Mouse (Mus musculus) liver, embryonic 15.5 days (tissue): Measurements from ENCODE around the gene Ncoa5. TPM values are rescaled to one million over a fixed set of nuclear protein-coding genes. Genes with fewer than 3 reads are reported as not detected.

Experiments used
- ATAC-seq: fragments of 200-750 bp; cut with Nextera tagmentation; 2 replicates; pipeline ENCODE4 v1.8.0; 2017; ENCODE audit warnings: moderate number of reproducible peaks, mild to moderate bottlenecking, moderate library complexity; ENCODE audit not compliant: insufficient read depth
- H3K27ac ChIP-seq: fragments of 300-500 bp; sonication (generic); replicated peaks from 2 replicates; pipeline ENCODE4 v1.5.1; 2015; ENCODE audit warnings: mild to moderate bottlenecking, inconsistent platforms
- H3K27me3 ChIP-seq: fragments of 300-500 bp; sonication (generic); 2 replicates; pipeline ENCODE4 v1.6.1; 2015; ENCODE audit warnings: mild to moderate bottlenecking, inconsistent platforms
- H3K36me3 ChIP-seq: fragments of 300-500 bp; sonication (generic); replicated peaks from 2 replicates; pipeline ENCODE4 v1.6.1; 2015; ENCODE audit warnings: moderate library complexity, mild to moderate bottlenecking, inconsistent platforms
- H3K4me1 ChIP-seq: fragments of 300-500 bp; sonication (generic); replicated peaks from 2 replicates; pipeline ENCODE4 v1.6.1; 2015; ENCODE audit warnings: inconsistent platforms
- H3K4me2 ChIP-seq: fragments of 300-500 bp; sonication (generic); 2 replicates; pipeline ENCODE4 v1.6.1; 2015; ENCODE audit warnings: moderate library complexity, mild to moderate bottlenecking, inconsistent platforms
- H3K4me3 ChIP-seq: fragments of 300-500 bp; sonication (generic); replicated peaks from 2 replicates; pipeline ENCODE4 v1.5.1; 2015; ENCODE audit warnings: mild to moderate bottlenecking, inconsistent platforms
- H3K9ac ChIP-seq: fragments of 300-500 bp; sonication (generic); 2 replicates; pipeline ENCODE4 v1.6.1; 2015; ENCODE audit warnings: moderate library complexity, mild to moderate bottlenecking, inconsistent platforms
- H3K9me3 ChIP-seq: fragments of 300-500 bp; sonication (generic); replicated peaks from 2 replicates; pipeline ENCODE4 v1.6.1; 2016; ENCODE audit warnings: inconsistent platforms
- WGBS: fragments of 180-500 bp; shearing (Covaris S2); methylation state at CpG from one replicate; pipeline ENCODE4 v1.1.7; 2015; ENCODE audit warnings: mixed read lengths; ENCODE audit not compliant: insufficient replicate concordance; 5-methylcytosine and 5-hydroxymethylcytosine counted together
- polyA plus RNA-seq: library from polyadenylated mRNA; unstranded; fragments of >200 nt; fragmentation: Nextera tagmentation; extraction: Ambion mirVana; gene quantifications from 2 replicates; pipeline ENCODE4 v1.2.1, GENCODE M21; 2015

Gene Ncoa5
- polyA plus RNA-seq, 1 experiment from 2014 or later, result 14.5 TPM

DNA sequence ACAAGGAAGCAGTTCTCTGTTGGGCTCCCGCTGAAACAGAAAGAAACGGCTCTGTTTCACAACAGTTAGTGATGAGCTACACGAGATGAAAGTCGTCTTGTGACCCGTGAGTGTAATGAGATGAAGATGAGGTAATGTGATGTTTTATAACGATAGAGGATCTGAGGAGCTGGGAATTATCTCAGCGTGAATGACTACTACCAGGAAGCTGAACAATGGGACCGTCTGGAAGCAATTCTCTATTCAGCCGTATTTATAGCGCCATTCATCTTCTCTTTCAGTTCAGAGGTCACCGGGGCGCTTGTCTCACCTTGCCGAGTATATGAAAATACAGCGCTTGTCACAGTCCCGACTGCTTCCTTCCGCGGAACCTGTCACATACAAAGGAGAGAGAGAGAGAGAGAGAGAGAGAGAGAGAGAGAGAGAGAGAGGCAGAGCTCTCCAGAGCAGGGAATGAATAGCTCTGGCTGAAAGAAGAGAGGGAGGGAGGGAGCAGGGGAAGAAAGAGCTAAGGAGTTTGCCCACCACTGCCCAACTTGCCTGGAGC, 8.5 kb upstream of the Ncoa5 start:
- 21% methylated on average over 17 of the region's 17 CpGs for WGBS
- no peak overlapping the region for H3K4me2 ChIP-seq

DNA sequence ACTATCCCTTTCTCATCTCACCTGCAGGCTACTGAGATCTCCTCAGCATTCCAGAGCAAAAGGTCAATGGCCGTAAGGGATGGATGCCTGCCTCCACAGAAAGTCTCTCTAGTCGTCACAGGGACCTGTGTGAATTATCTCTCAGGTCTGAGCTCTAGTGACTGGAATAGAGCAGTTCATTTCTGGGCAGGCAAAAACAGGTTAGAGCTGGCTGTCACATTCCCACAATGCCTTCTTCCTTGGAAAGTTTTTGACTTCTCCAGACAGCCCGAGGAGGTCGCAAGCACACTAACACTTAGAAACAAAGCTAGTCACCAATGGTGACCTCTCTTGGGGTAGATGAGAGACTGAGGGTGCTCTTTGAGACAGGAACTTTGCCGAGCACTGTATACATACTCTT, 7.5 kb upstream of the Ncoa5 start:
- Histone ChIP-seq H3K4me2 (no peak overlapping the region), H3K27me3 (peaks cover 43% of the 10 kb centered on the region), H3K9me3 (no peaks in the 10 kb centered on the region), H3K36me3 (no peaks in the 10 kb centered on the region), H3K4me1 (no peaks in the 10 kb centered on the region), H3K9ac (no peak overlapping the region), H3K27ac (no peak overlapping the region), H3K4me3 (no peak overlapping the region)
- WGBS, result 59% methylated on average over 5 of the region's 5 CpGs
- no peak for ATAC-seq

More for the DNA sequence above, 8.5 kb upstream of the Ncoa5 start:
- no peaks in the 10 kb centered on the region for H3K9me3 ChIP-seq
- H3K9ac ChIP-seq, result no peak overlapping the region
- ATAC-seq, result no peak
- H3K4me1 ChIP-seq, result no peaks in the 10 kb centered on the region
- no peak overlapping the region for H3K4me3 ChIP-seq
- no peaks in the 10 kb centered on the region for H3K36me3 ChIP-seq
- peaks cover 43% of the 10 kb centered on the region for H3K27me3 ChIP-seq
- no peak overlapping the region for H3K27ac ChIP-seq

DNA sequence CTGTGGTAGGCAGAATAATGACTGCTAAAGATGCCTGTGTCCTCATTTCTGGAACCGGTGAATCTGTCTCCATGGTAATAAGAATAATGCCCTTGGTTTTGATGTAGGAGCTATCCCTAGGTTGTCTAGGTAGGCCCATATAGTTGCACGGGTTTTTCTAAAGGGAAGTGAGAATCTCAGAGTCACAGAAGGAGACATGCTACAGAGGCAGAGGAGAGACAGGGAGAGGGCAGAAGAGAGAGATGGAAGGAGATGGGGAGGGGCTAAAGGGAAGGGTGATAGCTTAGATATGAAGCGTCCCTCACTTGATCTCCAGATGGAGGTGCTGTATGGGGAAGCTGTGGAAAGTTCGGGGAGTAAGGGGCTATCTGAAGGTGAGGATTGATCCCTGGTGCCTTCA, 2.7 kb upstream of the Ncoa5 start:
- WGBS, result 47% methylated on average over 4 of the region's 4 CpGs
- H3K9ac ChIP-seq, result no peak overlapping the region
- H3K36me3 ChIP-seq, result no peaks in the 10 kb centered on the region
- H3K4me3 ChIP-seq, result no peak overlapping the region
- H3K27ac ChIP-seq, result no peak overlapping the region
- no peaks in the 10 kb centered on the region for H3K9me3 ChIP-seq
- H3K27me3 ChIP-seq, result peaks cover 31% of the 10 kb centered on the region
- no peak for ATAC-seq
- no peak overlapping the region for H3K4me2 ChIP-seq
- peaks cover 27% of the 10 kb centered on the region for H3K4me1 ChIP-seq

DNA sequence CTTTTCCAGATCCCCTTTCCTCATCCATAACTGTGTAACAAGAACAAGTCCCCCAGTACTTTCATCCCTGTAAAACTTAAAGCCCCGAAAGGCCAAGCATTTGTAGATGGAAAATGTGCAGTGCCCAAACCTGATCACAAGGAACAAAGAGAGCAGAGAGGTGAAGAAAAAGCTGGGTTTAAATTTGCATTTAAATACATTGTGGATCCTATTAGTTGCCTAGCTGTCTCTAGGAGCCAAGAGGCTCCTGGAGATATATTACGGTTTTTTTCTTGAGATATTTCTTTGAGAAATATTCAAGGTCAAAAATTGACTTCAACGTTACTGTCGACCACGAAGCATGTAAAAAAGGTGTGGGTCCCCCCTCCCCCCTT, 378 bp upstream of the Ncoa5 start:
- no peaks in the 10 kb centered on the region for H3K9me3 ChIP-seq
- no peak for ATAC-seq
- peak overlapping the region; percentile 91 for H3K4me3 ChIP-seq
- no peak overlapping the region for H3K27ac ChIP-seq
- no peak overlapping the region for H3K9ac ChIP-seq
- H3K4me2 ChIP-seq, result peak overlapping the region; percentile 86
- 0 out of 2 replicates have a peak, but pooled peaks cover 12% of the 10 kb centered on the region for H3K27me3 ChIP-seq
- H3K4me1 ChIP-seq, result peaks cover 29% of the 10 kb centered on the region
- 52% methylated on average over 5 of the region's 5 CpGs for WGBS
- H3K36me3 ChIP-seq, result no peaks in the 10 kb centered on the region

GRCm38 (mm10) chr2:165033306-165033705, 1.4 kb downstream of the Ncoa5 start:
- peak overlapping the region; percentile 86 for H3K4me2 ChIP-seq
- H3K36me3 ChIP-seq, result no peaks in the 10 kb centered on the region
- peaks cover 29% of the 10 kb centered on the region for H3K4me1 ChIP-seq
- no peak for ATAC-seq
- H3K27ac ChIP-seq, result no peak overlapping the region
- H3K9me3 ChIP-seq, result no peaks in the 10 kb centered on the region
- H3K27me3 ChIP-seq, result 0 out of 2 replicates have a peak, but pooled peaks cover 1% of the 10 kb centered on the region
- peak overlapping the region; percentile 86; the same call in 1 of the 2 replicates for H3K9ac ChIP-seq
- H3K4me3 ChIP-seq, result peak overlapping the region; percentile 91
- 56% methylated on average over 6 of the region's 6 CpGs for WGBS

- Histone ChIP-seq H3K4me1 (peaks cover 29% of the 10 kb centered on the region), H3K36me3 (no peaks in the 10 kb centered on the region), H3K4me2 (no peak overlapping the region), H3K27ac (no peak overlapping the region), H3K27me3 (no peaks in the 10 kb centered on the region), H3K9me3 (no peaks in the 10 kb centered on the region), H3K9ac (no peak overlapping the region), H3K4me3 (no peak overlapping the region)
- WGBS, result 68% methylated on average over 3 of the region's 3 CpGs
- no peak for ATAC-seq
These were observed 2.1 kb downstream of the Ncoa5 start for GRCm38 (mm10) chr2:165032533-165032932.

GRCm38 (mm10) chr2:165027163-165027562, 7.5 kb downstream of the Ncoa5 start:
- H3K4me2 ChIP-seq, result no peak overlapping the region
- H3K4me3 ChIP-seq, result no peak overlapping the region
- H3K36me3 ChIP-seq, result peaks cover 8% of the 10 kb centered on the region
- WGBS, result 43% methylated on average over 1 of the region's 1 CpGs
- no peaks in the 10 kb centered on the region for H3K27me3 ChIP-seq
- no peaks in the 10 kb centered on the region for H3K9me3 ChIP-seq
- H3K9ac ChIP-seq, result no peak overlapping the region
- no peaks in the 10 kb centered on the region for H3K4me1 ChIP-seq
- H3K27ac ChIP-seq, result no peak overlapping the region
- ATAC-seq, result no peak

GRCm38 (mm10) chr2:165020490-165020889, 14.2 kb downstream of the Ncoa5 start:
- Histone ChIP-seq H3K9me3 (no peaks in the 10 kb centered on the region), H3K27ac (no peak overlapping the region), H3K4me3 (no peak overlapping the region), H3K4me1 (no peaks in the 10 kb centered on the region), H3K36me3 (peaks cover 22% of the 10 kb centered on the region), H3K27me3 (no peaks in the 10 kb centered on the region), H3K4me2 (no peak overlapping the region), H3K9ac (no peak overlapping the region)
- 77% methylated on average over 3 of the region's 3 CpGs for WGBS
- ATAC-seq, result no peak

DNA sequence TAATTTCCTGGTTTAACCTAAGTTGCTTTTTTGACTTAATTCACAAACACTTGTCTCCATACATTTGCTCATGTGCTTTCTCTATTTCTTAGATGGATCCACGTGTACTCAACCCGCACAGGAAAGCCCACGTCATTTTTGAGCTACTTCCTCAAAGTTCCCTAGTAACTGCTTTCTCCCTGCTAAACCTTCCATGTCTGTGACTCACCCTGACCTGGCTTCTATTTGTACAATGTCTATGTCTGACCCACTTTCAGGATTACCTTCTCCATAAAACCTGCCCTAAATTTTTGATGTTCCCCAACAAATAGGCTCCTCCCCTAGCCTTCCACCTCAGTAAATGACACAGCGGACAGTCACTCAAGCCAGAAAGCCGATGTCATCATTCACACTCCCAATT, 19.7 kb downstream of the Ncoa5 start:
- Histone ChIP-seq H3K4me2 (no peak overlapping the region), H3K4me3 (no peak overlapping the region), H3K4me1 (peaks cover 21% of the 10 kb centered on the region), H3K9me3 (no peaks in the 10 kb centered on the region), H3K27ac (no peak overlapping the region), H3K36me3 (peaks cover 41% of the 10 kb centered on the region), H3K9ac (no peak overlapping the region), H3K27me3 (no peaks in the 10 kb centered on the region)
- WGBS, result 47% methylated on average over 5 of the region's 5 CpGs
- no peak for ATAC-seq

DNA sequence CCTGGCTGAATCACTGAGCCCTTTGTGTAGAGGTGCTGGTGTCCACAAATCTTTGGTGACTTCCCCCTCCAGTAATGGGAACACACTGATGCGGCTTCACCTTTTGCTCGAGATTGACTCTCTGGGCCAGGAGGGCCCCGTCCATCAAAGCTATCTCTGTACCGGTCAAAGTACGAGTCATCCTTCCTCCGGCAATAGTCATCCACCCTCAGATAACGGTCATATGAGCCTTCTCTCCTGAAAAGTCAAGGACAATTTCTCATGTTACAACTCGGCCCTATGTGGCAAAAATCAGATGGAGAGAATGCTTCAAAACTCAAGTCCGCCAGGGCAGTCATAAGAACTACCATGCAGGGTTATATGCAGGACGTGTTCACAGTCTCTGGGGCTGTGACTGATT, 24.3 kb downstream of the Ncoa5 start:
- ATAC-seq, result no peak
- peaks cover 21% of the 10 kb centered on the region for H3K4me1 ChIP-seq
- no peak overlapping the region for H3K9ac ChIP-seq
- H3K36me3 ChIP-seq, result peaks cover 77% of the 10 kb centered on the region
- no peaks in the 10 kb centered on the region for H3K27me3 ChIP-seq
- H3K9me3 ChIP-seq, result no peaks in the 10 kb centered on the region
- H3K4me2 ChIP-seq, result no peak overlapping the region
- 61% methylated on average over 10 of the region's 10 CpGs for WGBS
- no peak overlapping the region for H3K27ac ChIP-seq
- no peak overlapping the region for H3K4me3 ChIP-seq

DNA sequence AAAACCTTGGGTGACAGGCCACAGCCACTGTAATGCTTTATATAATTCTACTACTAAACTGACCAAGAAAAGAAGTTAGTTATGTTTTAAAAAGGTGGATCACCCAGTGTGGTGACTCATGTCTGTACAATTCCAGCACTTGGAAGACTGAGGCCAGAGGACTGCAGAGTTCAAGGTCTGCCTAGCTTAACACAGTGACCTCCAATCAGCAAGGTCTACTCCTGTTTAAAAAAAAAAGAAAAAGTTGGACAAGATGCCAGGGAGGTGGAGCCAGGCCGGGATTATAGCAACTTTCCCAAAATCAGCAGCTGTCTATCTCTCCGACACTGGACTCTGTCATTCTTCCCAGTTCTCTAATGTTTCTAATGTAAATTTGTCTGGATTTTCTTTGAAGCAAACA, 25.1 kb downstream of the Ncoa5 start:
- Histone ChIP-seq H3K9me3 (no peaks in the 10 kb centered on the region), H3K4me2 (no peak overlapping the region), H3K9ac (no peak overlapping the region), H3K36me3 (peaks cover 84% of the 10 kb centered on the region), H3K4me3 (no peak overlapping the region), H3K27me3 (no peaks in the 10 kb centered on the region), H3K4me1 (peaks cover 14% of the 10 kb centered on the region), H3K27ac (no peak overlapping the region)
- ATAC-seq, result no peak
- WGBS, result 83% methylated on average over 2 of the region's 2 CpGs

DNA sequence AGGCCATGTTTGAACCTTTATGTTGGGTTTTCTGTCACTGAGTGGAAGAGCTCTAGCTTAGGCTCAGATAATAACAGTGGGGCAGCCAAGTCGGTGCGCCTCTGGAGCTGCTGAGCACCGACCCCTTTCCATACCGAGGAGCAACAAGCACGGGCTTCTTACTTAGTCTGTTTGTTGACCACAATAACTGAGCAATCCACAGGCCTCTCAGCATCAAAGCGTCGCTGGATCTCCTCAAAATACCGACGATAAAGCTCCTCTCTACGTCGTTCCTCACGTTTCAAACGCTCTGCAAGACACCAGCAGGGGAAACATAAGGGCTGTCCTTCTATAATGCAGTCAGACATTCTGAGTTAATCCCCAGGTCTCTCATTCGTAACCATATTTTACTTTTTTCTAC, 25.5 kb downstream of the Ncoa5 start:
- Histone ChIP-seq H3K4me3 (no peak overlapping the region), H3K27me3 (no peaks in the 10 kb centered on the region), H3K9me3 (no peaks in the 10 kb centered on the region), H3K9ac (no peak overlapping the region), H3K36me3 (peaks cover 88% of the 10 kb centered on the region), H3K4me1 (peaks cover 11% of the 10 kb centered on the region; the same call in 1 of the 2 replicates), H3K4me2 (no peak overlapping the region), H3K27ac (no peak overlapping the region)
- WGBS, result 87% methylated on average over 14 of the region's 14 CpGs
- ATAC-seq, result no peak
